Mouse (Mus musculus) adrenal gland, postnatal 14 days (tissue): ENCODE measurements at regions not wholly inside any gene's neighbourhood (a gene's known extent, or its start where the extent isn't known, plus 50 kb on each side); places are given as distances from the start of the nearest gene placed in this dataset.
"Not testable (repeated sequence)": the region's sequence is repeated elsewhere in the genome, so short reads cannot be mapped to it uniquely, and the experiment has no call there.

Experiments
- DNase-seq: peaks from one replicate; pipeline ENCODE4 v3.0.0; 2021; ENCODE audit warnings: mixed read lengths

- DNase-seq: no peak
Observed at GRCm38 (mm10) chr6:62573611-62574010, 682.1 kb upstream of the Grid2 start.

GRCm38 (mm10) chr6:62576200-62576599 is 679.5 kb upstream of the Grid2 start:
- peak; percentile 33 for DNase-seq

- DNase-seq: no peak
Observed at GRCm38 (mm10) chr6:62620543-62620942, 635.1 kb upstream of the Grid2 start.

- DNase-seq: not testable (repeated sequence)
Observed at GRCm38 (mm10) chr6:62668123-62668522, 587.6 kb upstream of the Grid2 start.

GRCm38 (mm10) chr6:62718389-62718788 is 537.3 kb upstream of the Grid2 start:
- DNase-seq: no peak

- no peak for DNase-seq
Observed at GRCm38 (mm10) chr6:62719541-62720155, 536.0 kb upstream of the Grid2 start.
